Mouse (Mus musculus): Measurements from ENCODE around the gene Osbpl9. TPM values are rescaled to one million over a fixed set of nuclear protein-coding genes. Genes with fewer than 3 reads are reported as not detected.

The Osbpl9 gene
- total RNA-seq, 2 experiments from 2014 or later: 42.8 to 45.0 TPM

- ATAC-seq (replicated peaks; ENCODE audit: low FRiP score, low TSS enrichment, poor library complexity, severe bottlenecking): no peak
These were observed 87.8 kb downstream of the Osbpl9 start for GRCm38 (mm10) chr4:109114308-109114707.

GRCm38 (mm10) chr4:109112915-109113505, 89.1 kb downstream of the Osbpl9 start:
- ATAC-seq (replicated peaks; ENCODE audit: low FRiP score, low TSS enrichment, poor library complexity, severe bottlenecking): no peak

GRCm38 (mm10) chr4:109110978-109111377, 91.1 kb downstream of the Osbpl9 start:
- no peak for ATAC-seq (replicated peaks; ENCODE audit: low FRiP score, low TSS enrichment, poor library complexity, severe bottlenecking)

- ATAC-seq (replicated peaks; ENCODE audit: low FRiP score, low TSS enrichment, poor library complexity, severe bottlenecking): no peak
These were observed 92.4 kb downstream of the Osbpl9 start for GRCm38 (mm10) chr4:109109686-109110085.

DNA sequence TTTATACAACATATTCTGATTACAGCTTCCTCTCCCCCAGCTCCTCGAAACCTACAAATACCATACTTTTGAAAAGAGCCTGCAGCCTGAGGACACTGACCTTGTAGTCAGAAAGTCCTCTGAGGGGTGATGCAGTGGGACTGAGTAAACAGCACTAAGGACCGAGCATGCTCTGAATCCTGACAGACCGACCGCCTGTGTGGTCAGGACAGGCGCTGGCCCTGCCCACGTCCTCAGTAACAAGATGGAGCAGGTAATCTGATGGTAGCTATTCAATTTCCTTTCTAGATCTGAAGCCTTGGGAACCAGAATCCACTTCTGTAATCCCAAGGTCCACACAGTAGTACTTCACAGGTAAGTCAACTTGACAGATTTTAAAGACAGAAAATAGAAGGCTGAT, 93.1 kb downstream of the Osbpl9 start:
- ATAC-seq (replicated peaks; ENCODE audit: low FRiP score, low TSS enrichment, poor library complexity, severe bottlenecking): no peak

GRCm38 (mm10) chr4:109106594-109106993, 95.5 kb downstream of the Osbpl9 start:
- no peak for ATAC-seq (replicated peaks; ENCODE audit: low FRiP score, low TSS enrichment, poor library complexity, severe bottlenecking)

- no peak for ATAC-seq (replicated peaks; ENCODE audit: low FRiP score, low TSS enrichment, poor library complexity, severe bottlenecking)
These were observed 96.0 kb downstream of the Osbpl9 start for GRCm38 (mm10) chr4:109106034-109106433.

DNA sequence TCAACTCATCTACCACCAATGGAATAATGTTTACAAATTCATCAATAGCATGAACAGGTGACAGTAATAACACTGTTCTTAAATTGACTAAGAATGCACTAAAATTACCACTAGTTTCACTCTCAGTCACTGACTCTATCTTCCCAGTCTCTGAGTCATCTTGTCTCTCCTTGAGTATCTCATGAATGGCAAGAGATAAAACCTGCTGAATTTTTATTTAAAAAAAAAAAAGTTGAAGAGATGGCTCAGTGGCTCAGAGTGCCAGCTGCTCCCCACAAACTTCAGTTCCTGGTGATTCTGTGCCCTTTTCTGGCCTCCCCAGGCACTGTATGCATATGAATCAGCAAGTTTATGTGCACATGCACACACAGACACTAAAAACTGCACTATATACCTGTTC, 96.8 kb downstream of the Osbpl9 start:
- ATAC-seq (replicated peaks; ENCODE audit: low FRiP score, low TSS enrichment, poor library complexity, severe bottlenecking): no peak; the same call in 1 of the 2 replicates

GRCm38 (mm10) chr4:109103145-109103883, 98.8 kb downstream of the Osbpl9 start:
- no peak for ATAC-seq (replicated peaks; ENCODE audit: low FRiP score, low TSS enrichment, poor library complexity, severe bottlenecking)

- no peak for ATAC-seq (replicated peaks; ENCODE audit: low FRiP score, low TSS enrichment, poor library complexity, severe bottlenecking)
These were observed 99.5 kb downstream of the Osbpl9 start for GRCm38 (mm10) chr4:109102574-109102973.

GRCm38 (mm10) chr4:109098861-109099260, 103.2 kb downstream of the Osbpl9 start:
- ATAC-seq (replicated peaks; ENCODE audit: low FRiP score, low TSS enrichment, poor library complexity, severe bottlenecking): no peak

DNA sequence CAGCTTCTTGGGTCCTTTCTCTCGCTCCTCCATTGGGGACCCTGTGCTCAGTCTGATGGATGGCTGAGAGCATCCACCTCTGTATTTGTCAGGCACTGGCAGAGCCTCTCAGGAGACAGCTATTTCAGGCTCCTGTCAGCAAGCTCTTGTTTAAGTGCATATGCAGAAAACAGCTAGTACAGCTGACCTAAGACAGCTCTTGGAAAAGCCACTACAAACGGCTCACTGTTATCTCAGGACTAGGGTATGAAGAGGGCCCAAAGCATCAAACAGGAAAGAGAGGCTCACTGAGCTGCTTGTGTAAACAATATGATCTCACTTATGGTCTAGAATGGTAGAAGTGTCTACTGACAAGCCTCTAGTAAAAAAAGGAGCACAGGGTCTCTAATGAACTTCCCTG, 107.8 kb downstream of the Osbpl9 start:
- ATAC-seq (replicated peaks; ENCODE audit: low FRiP score, low TSS enrichment, poor library complexity, severe bottlenecking): no peak

- peak; percentile 57 for ATAC-seq (replicated peaks; ENCODE audit: low FRiP score, low TSS enrichment, poor library complexity, severe bottlenecking)
These were observed 109.7 kb downstream of the Osbpl9 start for GRCm38 (mm10) chr4:109092344-109092743.

DNA sequence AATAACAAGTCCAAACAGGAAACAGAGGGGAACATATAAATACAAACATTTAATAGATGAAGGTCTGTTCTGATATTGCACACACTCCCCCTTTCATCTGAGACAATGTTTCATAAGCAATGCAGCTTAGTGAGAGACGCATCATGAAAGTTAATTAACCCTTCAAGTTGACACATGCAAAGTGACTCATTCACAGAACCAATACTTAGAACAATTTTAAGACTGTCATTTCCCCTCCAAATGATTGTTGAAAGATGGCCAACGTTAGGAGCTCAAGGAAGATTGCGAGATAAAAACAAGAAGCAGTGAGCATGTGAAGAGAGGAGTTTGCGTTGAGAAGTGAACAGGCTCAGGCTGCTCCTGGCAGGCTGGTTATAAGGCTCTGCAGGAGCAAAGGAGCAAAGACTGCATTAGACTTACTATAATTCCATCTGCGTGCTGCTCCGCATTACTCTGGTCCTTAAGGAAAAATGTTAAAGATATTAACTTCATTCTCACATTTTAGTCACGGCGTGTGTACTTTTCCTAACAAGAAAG, 110.8 kb downstream of the Osbpl9 start:
- no peak for ATAC-seq (replicated peaks; ENCODE audit: low FRiP score, low TSS enrichment, poor library complexity, severe bottlenecking)

GRCm38 (mm10) chr4:109089999-109090398, 112.1 kb downstream of the Osbpl9 start:
- peak; percentile 80 for ATAC-seq (replicated peaks; ENCODE audit: low FRiP score, low TSS enrichment, poor library complexity, severe bottlenecking)

DNA sequence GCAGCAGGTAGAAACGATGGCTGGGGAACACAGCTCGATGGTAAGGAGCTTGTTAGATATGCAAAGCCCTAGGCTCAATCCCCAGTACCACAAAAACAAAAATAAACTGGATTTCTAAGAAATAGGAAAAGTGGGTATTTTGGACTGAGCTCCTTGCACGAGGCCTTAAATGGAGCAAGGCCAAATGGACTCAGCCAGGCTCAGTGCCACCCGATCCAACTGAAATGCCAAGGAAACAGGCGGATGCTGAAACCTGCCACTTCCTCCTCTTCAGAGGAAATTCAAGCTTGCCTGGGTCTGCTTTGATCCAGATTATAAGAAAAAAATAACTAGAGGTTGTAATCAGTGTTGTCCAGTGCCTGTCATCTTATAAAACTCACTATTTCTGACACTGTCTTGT, 112.9 kb downstream of the Osbpl9 start:
- no peak for ATAC-seq (replicated peaks; ENCODE audit: low FRiP score, low TSS enrichment, poor library complexity, severe bottlenecking)

GRCm38 (mm10) chr4:109080118-109080517, 122.0 kb downstream of the Osbpl9 start:
- no peak for ATAC-seq (replicated peaks; ENCODE audit: low FRiP score, low TSS enrichment, poor library complexity, severe bottlenecking)

DNA sequence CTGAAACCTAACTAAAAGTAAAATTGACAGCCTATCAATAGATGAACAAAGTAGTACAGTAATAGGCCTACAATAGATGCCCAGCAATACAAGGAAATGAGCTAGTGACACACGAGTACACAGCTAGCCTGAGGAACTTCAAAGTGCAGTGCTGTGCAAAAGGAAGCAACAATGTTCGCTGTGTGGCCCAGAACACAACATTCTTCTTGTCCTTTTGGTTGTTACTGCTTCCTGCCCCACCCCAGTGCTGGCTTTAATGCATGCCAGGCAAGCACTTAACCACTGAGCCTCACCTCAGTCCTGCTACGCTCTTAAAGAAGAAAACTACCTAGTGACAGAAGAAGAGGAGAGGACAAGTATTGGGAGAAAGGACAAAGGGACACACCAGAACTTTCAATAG, 122.4 kb downstream of the Osbpl9 start:
- no peak for ATAC-seq (replicated peaks; ENCODE audit: low FRiP score, low TSS enrichment, poor library complexity, severe bottlenecking)

GRCm38 (mm10) chr4:109078941-109079340, 123.1 kb downstream of the Osbpl9 start:
- ATAC-seq (replicated peaks; ENCODE audit: low FRiP score, low TSS enrichment, poor library complexity, severe bottlenecking): no peak

GRCm38 (mm10) chr4:109073296-109073695, 128.8 kb downstream of the Osbpl9 start:
- no peak for ATAC-seq (replicated peaks; ENCODE audit: low FRiP score, low TSS enrichment, poor library complexity, severe bottlenecking)

DNA sequence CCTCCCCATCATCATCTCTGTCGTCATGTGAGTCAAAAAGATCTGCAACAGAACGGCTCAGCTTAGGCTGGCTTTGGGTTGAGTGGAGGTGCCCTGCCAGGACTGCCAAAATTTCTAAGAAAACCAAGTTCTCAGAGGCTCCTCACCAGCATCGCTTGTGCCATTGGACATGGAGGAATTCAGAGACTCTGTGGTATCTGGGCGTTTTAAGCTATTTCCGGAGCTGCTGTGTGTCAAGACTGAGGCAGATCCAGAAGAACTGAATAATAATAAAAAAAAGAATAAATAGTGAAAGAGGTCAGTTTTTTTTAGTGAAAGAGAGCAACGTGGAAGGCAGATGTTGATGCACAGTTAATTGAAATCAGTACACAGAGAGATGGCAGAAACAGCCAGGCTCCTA, 129.2 kb downstream of the Osbpl9 start:
- ATAC-seq (replicated peaks; ENCODE audit: low FRiP score, low TSS enrichment, poor library complexity, severe bottlenecking): no peak
